Mouse (Mus musculus) MEL (cell line): ENCODE measurements at regions not wholly inside any gene's neighbourhood (a gene's known extent, or its start where the extent isn't known, plus 50 kb on each side); places are given as distances from the start of the nearest gene placed in this dataset.

Experiments used
- DNase-seq: peaks from one replicate; pipeline ENCODE4 v3.0.0; 2011; ENCODE audit warnings: low read depth, low spot score
- H3K27ac ChIP-seq: 2 replicates; pipeline ENCODE4 v1.5.1; 2012; ENCODE audit warnings: low read depth, mild to moderate bottlenecking, control low read depth, low read length, moderate library complexity; ENCODE audit not compliant: control insufficient read depth
- H3K27me3 ChIP-seq, 2 experiments: fragments of 150-350 bp in 1 of 2; sonication (generic) in 1 of 2; 2 replicates each; pipeline ENCODE4 v1.6.1; 2012; ENCODE audit warnings: low read length in 2 of 2, mild to moderate bottlenecking in 2 of 2, improper control_type of control experiment in 1 of 2, moderate library complexity in 1 of 2; ENCODE audit not compliant: insufficient read depth in 2 of 2, control insufficient read depth in 1 of 2
- H3K36me3 ChIP-seq, 2 experiments: 2 replicates each; pipeline ENCODE4 v1.6.1; 2012 to 2014; ENCODE audit warnings: low read length in 2 of 2, improper control_type of control experiment in 1 of 2, inconsistent platforms in 1 of 2, mild to moderate bottlenecking in 1 of 2; ENCODE audit not compliant: insufficient read depth in 2 of 2, control insufficient read depth in 1 of 2
- H3K4me1 ChIP-seq, 2 experiments: fragments of 150-350 bp in 1 of 2; sonication (generic) in 1 of 2; 2 replicates each; pipeline ENCODE4 v1.6.1; 2012; ENCODE audit warnings: low read length in 2 of 2, improper control_type of control experiment in 1 of 2, mild to moderate bottlenecking in 1 of 2; ENCODE audit not compliant: insufficient read depth in 2 of 2, control insufficient read depth in 1 of 2
- H3K4me3 ChIP-seq, 2 experiments: fragments of 150-350 bp in 1 of 2; sonication (generic) in 1 of 2; 2 replicates each; pipeline ENCODE4 v1.5.1; 2012; ENCODE audit warnings: low read depth in 2 of 2, low read length in 2 of 2, mild to moderate bottlenecking in 2 of 2, moderate library complexity in 2 of 2, control low read depth in 1 of 2, improper control_type of control experiment in 1 of 2; ENCODE audit not compliant: control insufficient read depth in 1 of 2, insufficient read depth in 1 of 2
- H3K79me2 ChIP-seq: 2 replicates; pipeline ENCODE4 v1.6.1; 2012; ENCODE audit warnings: mild to moderate bottlenecking, low read length, moderate library complexity; ENCODE audit not compliant: control insufficient read depth, poor library complexity, insufficient read depth
- H3K9ac ChIP-seq: 2 replicates; pipeline ENCODE4 v1.6.1; 2012; ENCODE audit warnings: low read depth, mild to moderate bottlenecking, control low read depth, low read length, moderate library complexity; ENCODE audit not compliant: control insufficient read depth, poor library complexity, severe bottlenecking
- H3K9me3 ChIP-seq: fragments of 150-350 bp; sonication (generic); replicated peaks from 2 replicates; pipeline ENCODE4 v1.6.1; 2012; ENCODE audit warnings: mild to moderate bottlenecking, low read length, improper control_type of control experiment, moderate library complexity; ENCODE audit not compliant: insufficient read depth
- BHLHE40 ChIP-seq: IDR thresholded peaks from 2 replicates; pipeline ENCODE4 v1.6.1; 2012; ENCODE audit warnings: low read depth, mild to moderate bottlenecking, inconsistent platforms, low read length, improper control_type of control experiment, borderline replicate concordance
- CHD2 ChIP-seq: IDR thresholded peaks from 2 replicates; pipeline ENCODE4 v1.6.1; 2011; ENCODE audit warnings: low read length, improper control_type of control experiment
- CTCF ChIP-seq, 3 experiments: IDR thresholded peaks in 2 of 3; conservative IDR thresholded peaks in 1 of 3; 2 replicates each; pipeline ENCODE4 v1.5.1; 2011 to 2012; ENCODE audit warnings: low read length in 3 of 3, low read depth in 2 of 3, mild to moderate bottlenecking in 2 of 3, improper control_type of control experiment in 1 of 3, inconsistent platforms in 1 of 3, mixed read lengths in 1 of 3, moderate library complexity in 1 of 3; ENCODE audit not compliant: control insufficient read depth in 1 of 3, insufficient read depth in 1 of 3, poor library complexity in 1 of 3, severe bottlenecking in 1 of 3
- ELF1 ChIP-seq: IDR thresholded peaks from 2 replicates; pipeline ENCODE4 v1.6.1; 2014; ENCODE audit warnings: low read depth, mild to moderate bottlenecking, inconsistent platforms, low read length, improper control_type of control experiment, moderate library complexity
- EP300 ChIP-seq, 2 experiments: IDR thresholded peaks; 2 replicates each; pipeline ENCODE4 v1.6.1; 2011; ENCODE audit warnings: improper control_type of control experiment in 2 of 2, low read length in 2 of 2, low read depth in 1 of 2, mild to moderate bottlenecking in 1 of 2
- ETS1 ChIP-seq: IDR thresholded peaks from 2 replicates; pipeline ENCODE4 v1.6.1; 2012; ENCODE audit warnings: low read depth, mild to moderate bottlenecking, inconsistent platforms, low read length, improper control_type of control experiment, moderate library complexity
- GABPA ChIP-seq: IDR thresholded peaks from 2 replicates; pipeline ENCODE4 v1.6.1; 2012; ENCODE audit warnings: low read depth, mild to moderate bottlenecking, inconsistent platforms, low read length, improper control_type of control experiment, moderate library complexity
- GATA1 ChIP-seq: IDR thresholded peaks from 2 replicates; pipeline ENCODE4 v1.6.1; 2011; ENCODE audit warnings: low read depth, low read length, improper control_type of control experiment
- MAFK ChIP-seq: IDR thresholded peaks from 2 replicates; pipeline ENCODE4 v1.6.1; 2011; ENCODE audit warnings: low read depth, mild to moderate bottlenecking, low read length, improper control_type of control experiment, borderline replicate concordance
- MAX ChIP-seq: IDR thresholded peaks from 2 replicates; pipeline ENCODE4 v1.6.1; 2011; ENCODE audit warnings: low read length, improper control_type of control experiment
- MXI1 ChIP-seq: IDR thresholded peaks from 2 replicates; pipeline ENCODE4 v1.6.1; 2011; ENCODE audit warnings: mild to moderate bottlenecking, low read depth, low read length, improper control_type of control experiment
- MYB ChIP-seq: IDR thresholded peaks from 2 replicates; pipeline ENCODE4 v1.6.1; 2011; ENCODE audit warnings: mild to moderate bottlenecking, low read depth, low read length, improper control_type of control experiment
- MYC ChIP-seq: IDR thresholded peaks from 2 replicates; pipeline ENCODE4 v1.6.1; 2011; ENCODE audit warnings: low read depth, mild to moderate bottlenecking, low read length, improper control_type of control experiment, moderate library complexity
- NELFE ChIP-seq: IDR thresholded peaks from 2 replicates; pipeline ENCODE4 v1.6.1; 2011; ENCODE audit warnings: low read depth, low read length, improper control_type of control experiment
- NRF1 ChIP-seq: IDR thresholded peaks from 2 replicates; pipeline ENCODE4 v1.6.1; 2014; ENCODE audit warnings: low read depth, mild to moderate bottlenecking, inconsistent platforms, low read length, improper control_type of control experiment, moderate library complexity; ENCODE audit not compliant: poor library complexity, insufficient read depth, severe bottlenecking
- POLR2A ChIP-seq, 2 experiments: IDR thresholded peaks; 2 replicates each; pipeline ENCODE4 v1.6.1; 2011 to 2012; ENCODE audit warnings: low read length in 2 of 2, mild to moderate bottlenecking in 2 of 2, control low read depth in 1 of 2, improper control_type of control experiment in 1 of 2, low read depth in 1 of 2, moderate library complexity in 1 of 2; ENCODE audit not compliant: control insufficient read depth in 1 of 2, insufficient read depth in 1 of 2, poor library complexity in 1 of 2
- POLR2AphosphoS5 ChIP-seq: IDR thresholded peaks from 2 replicates; pipeline ENCODE4 v1.6.1; 2012; ENCODE audit warnings: low read depth, borderline replicate concordance, mild to moderate bottlenecking, inconsistent platforms, low read length, moderate library complexity, mixed read lengths
- RCOR1 ChIP-seq: IDR thresholded peaks from 2 replicates; pipeline ENCODE4 v1.6.1; 2012; ENCODE audit warnings: low read depth, mild to moderate bottlenecking, inconsistent platforms, low read length, improper control_type of control experiment
- SIN3A ChIP-seq: IDR thresholded peaks from 2 replicates; pipeline ENCODE4 v1.6.1; 2012; ENCODE audit warnings: low read length, improper control_type of control experiment, inconsistent platforms
- SMC3 ChIP-seq: IDR thresholded peaks from 2 replicates; pipeline ENCODE4 v1.6.1; 2011; ENCODE audit warnings: low read depth, low read length, improper control_type of control experiment
- TAL1 ChIP-seq: IDR thresholded peaks from 2 replicates; pipeline ENCODE4 v1.6.1; 2012; ENCODE audit warnings: mild to moderate bottlenecking, inconsistent platforms, low read length, moderate library complexity, mixed read lengths
- TBP ChIP-seq: IDR thresholded peaks from 2 replicates; pipeline ENCODE4 v1.8.0; 2011; ENCODE audit warnings: low read depth, low read length, improper control_type of control experiment
- TCF12 ChIP-seq: IDR thresholded peaks from 2 replicates; pipeline ENCODE4 v1.6.1; 2014; ENCODE audit warnings: low read depth, mild to moderate bottlenecking, inconsistent platforms, low read length, improper control_type of control experiment, moderate library complexity
- ZC3H11A ChIP-seq: IDR thresholded peaks from 2 replicates; pipeline ENCODE4 v1.6.1; 2012; ENCODE audit warnings: low read depth, mild to moderate bottlenecking, inconsistent platforms, low read length, improper control_type of control experiment
- ZNF384 ChIP-seq: IDR thresholded peaks from 2 replicates; pipeline ENCODE4 v1.6.1; 2012; ENCODE audit warnings: low read depth, mild to moderate bottlenecking, inconsistent platforms, low read length, improper control_type of control experiment

DNA sequence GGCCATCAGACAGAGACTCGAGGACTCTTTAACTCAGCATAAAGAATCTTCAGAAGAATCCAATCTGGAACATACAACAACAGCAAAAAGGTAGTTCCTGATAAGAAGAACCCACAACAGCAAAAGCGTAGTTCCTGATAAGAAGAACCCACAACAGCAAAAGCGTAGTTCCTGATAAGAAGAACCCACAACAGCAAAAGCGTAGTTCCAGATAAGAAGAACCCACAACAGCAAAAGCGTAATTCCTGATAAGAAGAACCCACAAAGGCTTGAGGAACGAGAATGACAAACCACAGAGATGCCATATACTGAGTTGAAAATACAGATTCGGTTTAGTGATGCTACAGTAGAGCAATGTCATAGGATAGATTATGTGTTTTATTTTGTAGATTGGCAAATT, 93.0 kb upstream of the Ccnh start:
- H3K27me3 ChIP-seq: peaks cover 0 to 3% of the 10 kb centered on the region in 2 experiments; a peak in 2 of 4 replicates
- 0 out of 2 replicates have a peak, but pooled peaks have one; percentile 21 for TF ChIP-seq ELF1
- TF ChIP-seq POLR2A (IDR thresholded peaks at IDR 0.05; ENCODE audit: control insufficient read depth in 1 of 2, insufficient read depth in 1 of 2, low read depth in 1 of 2, low read length in 2 of 2, poor library complexity in 1 of 2): no peak
- TF ChIP-seq NELFE: no peak
- peak; percentile 85 for TF ChIP-seq ETS1
- peak; percentile 67; the same call in 1 of the 2 replicates for TF ChIP-seq MYB
- TF ChIP-seq CTCF (IDR thresholded peaks at IDR 0.05 in 2 of 3, conservative IDR thresholded peaks at IDR 0.05 in 1 of 3; ENCODE audit: control insufficient read depth in 1 of 3, insufficient read depth in 1 of 3, low read depth in 2 of 3, low read length in 3 of 3, poor library complexity in 1 of 3, severe bottlenecking in 1 of 3): no peak
- no peak for TF ChIP-seq MAX
- TF ChIP-seq NRF1: no peak
- TF ChIP-seq ZC3H11A: no peak
- no peak for TF ChIP-seq CHD2
- peak; percentile 81; the same call in 1 of the 2 replicates for TF ChIP-seq BHLHE40
- TF ChIP-seq SIN3A: peak; percentile 63
- 0 out of 2 replicates have a peak, but pooled peaks have one; percentile 54 for TF ChIP-seq MXI1
- peak; percentile 52; the same call in 1 of the 2 replicates for TF ChIP-seq TAL1
- peak; percentile 95 for TF ChIP-seq MAFK
- TF ChIP-seq TCF12: peak; percentile 91
- TF ChIP-seq MYC: 0 out of 2 replicates have a peak, but pooled peaks have one; percentile 50
- peak; percentile 100 for TF ChIP-seq RCOR1
- no peak for TF ChIP-seq TBP
- TF ChIP-seq GABPA: no peak
- TF ChIP-seq SMC3: no peak
- no peak for TF ChIP-seq ZNF384
- TF ChIP-seq EP300 (IDR thresholded peaks at IDR 0.05; ENCODE audit: low read depth in 1 of 2, low read length in 2 of 2): peak; percentile 94 to 96
- TF ChIP-seq POLR2AphosphoS5: no peak
- peak; percentile 98 for TF ChIP-seq GATA1

More for the DNA sequence above, 93.0 kb upstream of the Ccnh start:
- no peak overlapping the region for H3K4me3 ChIP-seq
- H3K36me3 ChIP-seq: 0 out of 4 replicates have a peak, but pooled peaks cover 0 to 2% of the 10 kb centered on the region in 2 experiments
- H3K9me3 ChIP-seq: no peaks in the 10 kb centered on the region
- peaks cover 0 to 5% of the 10 kb centered on the region in 2 experiments; a peak in 2 of 4 replicates for H3K4me1 ChIP-seq
- H3K27ac ChIP-seq: no peak overlapping the region
- no peak overlapping the region for H3K9ac ChIP-seq
- peak; percentile 62 for DNase-seq
- H3K79me2 ChIP-seq: no peaks in the 10 kb centered on the region
